Mouse (Mus musculus): ENCODE measurements around the gene Galnt10.

DNA sequence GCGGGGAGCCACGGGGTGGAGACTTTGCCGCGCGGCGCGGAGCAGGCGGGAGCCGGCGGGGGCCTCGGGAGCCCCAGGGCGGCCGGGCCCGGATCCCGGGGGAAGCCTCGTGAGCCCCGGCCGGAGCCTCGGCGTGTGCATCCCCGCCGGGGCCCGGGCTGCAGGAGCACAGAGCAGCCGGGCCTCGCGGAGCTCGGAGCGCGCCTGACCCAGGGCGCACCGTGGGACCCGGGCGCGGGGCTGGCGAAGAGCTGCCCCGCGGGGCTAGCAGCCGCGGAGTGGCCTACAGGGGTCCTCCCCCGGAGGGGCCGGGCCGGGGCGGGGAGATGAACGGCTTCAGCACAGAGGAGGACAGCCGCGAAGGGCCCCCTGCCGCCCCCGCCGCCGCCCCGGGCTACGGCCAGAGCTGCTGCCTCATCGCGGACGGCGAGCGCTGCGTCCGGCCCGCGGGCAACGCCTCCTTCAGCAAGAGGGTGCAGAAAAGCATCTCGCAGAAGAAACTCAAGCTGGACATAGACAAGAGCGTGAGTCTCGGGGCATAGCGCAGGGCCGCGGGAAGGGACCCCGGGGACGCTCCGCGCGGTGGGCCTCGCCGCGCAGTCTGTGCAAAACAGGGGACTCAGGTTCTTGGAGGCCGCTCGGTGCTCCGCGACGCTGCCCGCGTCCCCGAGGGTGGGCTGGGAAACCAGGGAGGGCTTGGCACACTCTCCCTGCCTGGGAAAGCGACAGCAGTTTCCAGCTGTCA lies 156.7 kb downstream of the Galnt10 start:
- no peak for TF ChIP-seq CTCF (IDR thresholded peaks at IDR 0.05)
- TF ChIP-seq EP300 (IDR thresholded peaks at IDR 0.05), result no peak

Data from lung, postnatal 0 days (tissue).